Mouse (Mus musculus): ENCODE measurements at regions not wholly inside any gene's neighbourhood (a gene's known extent, or its start where the extent isn't known, plus 50 kb on each side); places are given as distances from the start of the nearest gene placed in this dataset.

DNA sequence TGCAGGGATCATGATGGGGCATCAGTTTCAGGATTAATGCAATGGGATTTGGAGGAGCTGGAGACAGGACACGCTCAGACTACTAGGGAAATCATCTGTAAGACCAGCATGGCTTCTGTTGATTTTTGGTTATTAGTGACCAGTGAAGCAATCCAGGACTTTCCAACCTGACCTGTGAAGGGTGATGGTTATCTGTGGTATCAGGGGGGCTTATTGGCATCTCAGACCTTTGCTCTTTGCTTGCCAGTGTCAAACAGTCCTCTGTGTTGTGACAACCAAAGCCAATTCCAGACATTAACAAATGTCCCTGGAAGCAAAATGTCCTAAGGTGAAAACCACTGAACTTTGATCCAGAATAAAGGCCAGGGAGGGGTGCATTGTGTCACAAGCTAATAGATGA is 379.5 kb upstream of the Tmem132c start:
- no peaks in the 10 kb centered on the region for H3K4me1 ChIP-seq
- no peaks in the 10 kb centered on the region for H3K36me3 ChIP-seq
- no peak overlapping the region for H3K4me2 ChIP-seq (replicated peaks)
- H3K9ac ChIP-seq: no peak overlapping the region
- H3K9me3 ChIP-seq (replicated peaks): no peaks in the 10 kb centered on the region
- WGBS: 68% methylated on average over 1 of the region's 1 CpGs
- no peak for ATAC-seq (ENCODE audit: insufficient number of reproducible peaks, low FRiP score, low TSS enrichment, low read depth)
- H3K4me3 ChIP-seq (replicated peaks): no peak overlapping the region
- no peaks in the 10 kb centered on the region for H3K27me3 ChIP-seq
- no peak overlapping the region for H3K27ac ChIP-seq (replicated peaks)

DNA sequence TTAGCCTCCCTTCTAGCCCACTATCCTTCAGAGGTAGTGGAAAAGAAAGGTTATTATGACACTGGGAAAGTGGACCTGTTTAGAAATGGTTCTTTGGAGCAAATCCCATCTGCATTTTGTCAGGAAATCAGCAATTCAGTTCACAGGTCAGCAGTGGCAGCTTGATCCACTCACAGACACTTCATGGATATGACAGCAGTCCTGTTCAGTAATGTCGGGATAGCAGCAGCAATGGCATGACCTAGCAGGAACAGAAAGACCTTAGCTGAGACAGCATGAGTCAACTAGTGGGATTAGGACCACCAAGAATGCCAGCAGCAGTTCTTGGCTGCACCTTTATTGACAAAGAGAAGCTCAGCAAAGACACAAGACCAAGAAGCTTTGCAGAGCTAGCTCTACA is 365.8 kb upstream of the Tmem132c start:
- Histone ChIP-seq H3K9me3 (replicated peaks) (no peaks in the 10 kb centered on the region), H3K9ac (no peak overlapping the region), H3K4me3 (replicated peaks) (no peak overlapping the region), H3K36me3 (no peaks in the 10 kb centered on the region), H3K4me2 (replicated peaks) (no peak overlapping the region), H3K27ac (replicated peaks) (no peak overlapping the region), H3K4me1 (no peaks in the 10 kb centered on the region), H3K27me3 (no peaks in the 10 kb centered on the region)
- WGBS: 79% methylated on average over 1 of the region's 1 CpGs
- no peak for ATAC-seq (ENCODE audit: insufficient number of reproducible peaks, low FRiP score, low TSS enrichment, low read depth)

DNA sequence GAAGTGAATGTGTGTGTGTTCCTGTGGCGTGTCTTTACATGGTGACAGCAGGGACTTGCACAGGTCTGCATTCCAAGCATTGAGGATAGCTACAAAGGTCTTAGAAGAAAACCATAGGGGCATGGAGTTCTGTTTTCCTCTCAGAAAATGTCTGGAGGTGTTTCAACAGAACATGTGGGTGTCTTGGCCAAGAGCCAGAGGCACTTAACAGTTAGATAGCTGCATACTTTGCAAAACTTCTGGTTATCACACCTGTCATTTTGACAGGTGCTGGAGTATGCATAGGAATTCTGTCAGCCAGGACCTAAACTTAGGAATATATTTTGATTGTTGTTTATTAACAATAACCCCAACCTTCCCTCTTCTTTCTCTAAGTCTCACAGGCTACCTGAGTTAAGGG is 350.9 kb upstream of the Tmem132c start:
- no peaks in the 10 kb centered on the region for H3K9me3 ChIP-seq (replicated peaks)
- no peak for ATAC-seq (ENCODE audit: insufficient number of reproducible peaks, low FRiP score, low TSS enrichment, low read depth)
- 60% methylated on average over 1 of the region's 1 CpGs for WGBS
- H3K27ac ChIP-seq (replicated peaks): no peak overlapping the region
- H3K36me3 ChIP-seq: no peaks in the 10 kb centered on the region
- no peaks in the 10 kb centered on the region for H3K4me1 ChIP-seq
- H3K27me3 ChIP-seq: no peaks in the 10 kb centered on the region
- H3K9ac ChIP-seq: no peak overlapping the region
- H3K4me3 ChIP-seq (replicated peaks): no peak overlapping the region
- no peak overlapping the region for H3K4me2 ChIP-seq (replicated peaks)

DNA sequence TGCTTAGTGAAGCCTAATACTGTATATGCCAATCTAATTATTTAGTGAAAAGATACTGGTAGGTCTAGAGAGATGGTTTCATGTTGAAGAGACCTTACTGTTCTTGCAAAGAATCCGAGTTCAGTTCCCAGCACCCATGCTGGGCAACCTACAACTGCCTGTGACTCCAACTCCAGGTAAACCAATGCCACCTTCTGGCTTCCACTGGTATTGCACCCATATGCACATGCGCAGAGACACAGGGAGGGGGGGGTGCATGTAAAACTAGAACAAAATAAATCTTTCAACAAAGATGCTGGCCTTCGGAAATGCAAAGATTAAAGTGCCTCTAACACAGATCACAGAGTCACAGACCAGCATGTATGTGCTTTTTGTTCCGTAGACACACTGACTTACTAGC is 348.5 kb upstream of the Tmem132c start:
- no peak overlapping the region for H3K4me3 ChIP-seq (replicated peaks)
- H3K4me2 ChIP-seq (replicated peaks): no peak overlapping the region
- 88% methylated on average over 4 of the region's 4 CpGs for WGBS
- H3K36me3 ChIP-seq: no peaks in the 10 kb centered on the region
- no peak overlapping the region for H3K9ac ChIP-seq
- H3K9me3 ChIP-seq (replicated peaks): no peaks in the 10 kb centered on the region
- H3K27me3 ChIP-seq: no peaks in the 10 kb centered on the region
- H3K4me1 ChIP-seq: no peaks in the 10 kb centered on the region
- no peak overlapping the region for H3K27ac ChIP-seq (replicated peaks)
- ATAC-seq (ENCODE audit: insufficient number of reproducible peaks, low FRiP score, low TSS enrichment, low read depth): no peak

DNA sequence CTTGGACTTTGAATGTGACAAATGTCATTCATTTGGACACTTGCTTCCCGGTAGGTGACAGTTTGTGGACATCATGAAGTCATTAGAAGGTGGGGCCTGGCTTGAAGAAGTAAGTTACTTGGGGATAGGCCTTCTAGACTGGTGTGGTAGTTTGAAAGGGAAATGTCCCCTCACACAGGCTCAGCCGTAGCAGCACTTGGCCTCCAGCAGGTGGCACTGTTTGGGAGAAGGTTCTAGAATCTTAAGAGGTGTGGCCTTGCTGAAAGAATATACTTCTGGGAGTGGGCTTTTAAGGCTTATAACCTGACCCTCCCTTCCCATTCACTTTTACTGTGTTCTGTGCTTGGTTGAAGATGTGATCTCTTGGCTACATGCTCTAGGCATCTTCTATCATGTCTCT is 331.5 kb upstream of the Tmem132c start:
- no peak overlapping the region for H3K4me2 ChIP-seq (replicated peaks)
- H3K36me3 ChIP-seq: no peaks in the 10 kb centered on the region
- no peak for ATAC-seq (ENCODE audit: insufficient number of reproducible peaks, low FRiP score, low TSS enrichment, low read depth)
- no peak overlapping the region for H3K9ac ChIP-seq
- H3K27me3 ChIP-seq: no peaks in the 10 kb centered on the region
- H3K4me3 ChIP-seq (replicated peaks): no peak overlapping the region
- no peaks in the 10 kb centered on the region for H3K4me1 ChIP-seq
- no peaks in the 10 kb centered on the region for H3K9me3 ChIP-seq (replicated peaks)
- 84% methylated on average over 2 of the region's 2 CpGs for WGBS
- H3K27ac ChIP-seq (replicated peaks): no peak overlapping the region

DNA sequence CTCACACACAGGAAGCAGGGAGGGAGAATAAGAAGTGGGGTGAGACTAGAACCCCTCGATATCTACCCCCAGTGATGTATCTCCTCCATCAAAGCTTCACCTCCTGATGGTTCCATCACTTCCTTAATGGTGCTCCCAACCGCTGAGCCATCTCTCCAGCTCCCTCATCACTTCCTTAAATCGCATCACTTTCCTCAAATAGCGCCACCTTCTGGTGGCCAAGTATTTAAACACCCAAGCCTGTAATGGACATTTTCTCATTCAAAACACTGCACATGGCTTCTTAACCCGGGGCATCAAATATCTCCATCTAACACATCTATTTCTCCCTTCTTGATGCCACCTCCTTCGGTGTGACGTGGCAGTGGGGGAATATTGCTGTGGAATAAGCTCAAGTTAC is 324.3 kb upstream of the Tmem132c start:
- H3K9me3 ChIP-seq (replicated peaks): no peaks in the 10 kb centered on the region
- no peak for ATAC-seq (ENCODE audit: insufficient number of reproducible peaks, low FRiP score, low TSS enrichment, low read depth)
- H3K36me3 ChIP-seq: no peaks in the 10 kb centered on the region
- H3K27ac ChIP-seq (replicated peaks): no peak overlapping the region
- H3K4me2 ChIP-seq (replicated peaks): no peak overlapping the region
- WGBS: 71% methylated on average over 7 of the region's 7 CpGs
- H3K4me3 ChIP-seq (replicated peaks): no peak overlapping the region
- no peak overlapping the region for H3K9ac ChIP-seq
- no peaks in the 10 kb centered on the region for H3K27me3 ChIP-seq
- H3K4me1 ChIP-seq: no peaks in the 10 kb centered on the region

DNA sequence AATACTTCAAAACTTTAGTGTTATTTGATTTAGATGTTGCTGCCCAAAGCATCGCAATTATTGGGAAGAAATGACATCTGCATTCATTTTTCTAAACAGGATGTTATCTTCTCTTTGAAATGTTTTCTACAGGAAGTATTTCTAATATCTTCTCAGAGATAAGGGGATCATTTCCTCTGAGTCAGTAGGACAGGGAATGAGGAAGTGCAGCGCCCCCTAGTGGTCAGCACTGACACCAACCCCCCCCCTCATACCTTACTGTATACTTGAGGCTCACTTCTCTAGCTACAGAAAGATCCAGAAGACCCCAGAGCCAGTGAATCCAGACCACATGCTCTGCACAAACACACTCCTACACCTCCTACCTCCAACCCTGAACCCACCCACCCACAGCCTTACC is 308.1 kb upstream of the Tmem132c start:
- Histone ChIP-seq H3K27me3 (no peaks in the 10 kb centered on the region), H3K9ac (no peak overlapping the region), H3K4me3 (replicated peaks) (no peak overlapping the region), H3K27ac (replicated peaks) (no peak overlapping the region), H3K4me2 (replicated peaks) (no peak overlapping the region), H3K9me3 (replicated peaks) (no peaks in the 10 kb centered on the region), H3K36me3 (no peaks in the 10 kb centered on the region), H3K4me1 (no peaks in the 10 kb centered on the region)
- ATAC-seq (ENCODE audit: insufficient number of reproducible peaks, low FRiP score, low TSS enrichment, low read depth): no peak
- WGBS: 45% methylated on average over 2 of the region's 2 CpGs

DNA sequence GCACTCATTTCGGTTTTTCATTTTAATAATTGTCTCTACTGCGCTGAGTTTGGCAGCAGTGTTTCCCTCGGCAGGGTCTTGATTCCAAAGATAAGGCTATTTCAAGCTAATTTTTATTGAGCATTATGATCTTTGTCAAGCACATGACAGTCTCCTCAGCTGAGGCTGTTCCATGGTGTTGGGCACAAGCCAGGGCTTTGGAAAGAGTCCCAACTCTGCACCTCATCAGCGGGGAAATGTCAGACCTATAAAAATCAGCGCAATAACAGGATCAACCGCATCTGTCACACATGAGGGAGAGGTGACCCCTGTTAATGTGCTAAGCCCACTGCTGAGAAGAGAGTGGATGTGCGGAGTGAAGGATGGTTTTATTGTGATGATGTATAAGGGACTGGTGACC is 296.7 kb upstream of the Tmem132c start:
- Histone ChIP-seq H3K36me3 (no peaks in the 10 kb centered on the region), H3K4me1 (no peaks in the 10 kb centered on the region), H3K4me3 (replicated peaks) (no peak overlapping the region), H3K9me3 (replicated peaks) (no peaks in the 10 kb centered on the region), H3K27me3 (no peaks in the 10 kb centered on the region), H3K9ac (no peak overlapping the region), H3K4me2 (replicated peaks) (no peak overlapping the region), H3K27ac (replicated peaks) (no peak overlapping the region)
- 75% methylated on average over 7 of the region's 7 CpGs for WGBS
- ATAC-seq (ENCODE audit: insufficient number of reproducible peaks, low FRiP score, low TSS enrichment, low read depth): no peak

DNA sequence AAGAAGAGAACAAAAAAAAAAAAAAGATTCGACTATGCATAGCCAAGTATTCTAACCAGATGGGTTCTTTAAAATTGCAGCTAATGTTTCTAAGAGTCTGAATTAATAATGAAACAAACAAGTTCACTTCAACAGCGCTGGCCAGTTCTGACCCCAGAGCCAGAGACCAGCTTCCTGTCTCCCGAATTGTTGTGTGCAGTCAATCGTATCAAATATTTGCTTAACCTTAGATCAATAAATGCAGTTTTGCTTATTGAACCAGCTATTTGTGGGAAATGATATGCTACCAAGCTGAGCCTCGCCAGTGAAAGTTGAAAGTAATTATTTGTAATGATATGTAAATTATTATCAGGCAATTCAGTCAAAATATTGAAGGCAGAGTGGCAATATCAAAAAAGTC is 287.4 kb upstream of the Tmem132c start:
- H3K9me3 ChIP-seq (replicated peaks): no peaks in the 10 kb centered on the region

DNA sequence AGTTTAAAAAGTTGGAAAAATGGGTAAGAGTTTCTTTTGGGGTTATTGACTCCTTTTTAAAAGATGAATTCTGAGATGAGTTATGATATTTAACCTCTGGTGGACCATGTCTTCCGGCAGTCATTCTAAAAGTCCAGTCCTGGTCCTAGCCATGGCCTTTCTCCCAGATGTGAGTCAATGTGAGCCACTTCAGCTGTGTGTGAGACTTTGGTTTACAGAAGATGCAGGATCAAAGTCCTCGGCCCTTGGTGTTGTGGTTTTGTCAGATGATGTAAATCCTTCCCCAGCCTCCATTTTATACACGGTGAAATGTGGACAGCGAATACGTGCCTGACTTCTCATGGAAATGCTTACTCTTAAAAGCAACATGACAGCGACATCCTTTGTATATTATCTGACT is 287.0 kb upstream of the Tmem132c start:
- H3K27me3 ChIP-seq: no peaks in the 10 kb centered on the region
- ATAC-seq (ENCODE audit: insufficient number of reproducible peaks, low FRiP score, low TSS enrichment, low read depth): no peak
- WGBS: 81% methylated on average over 6 of the region's 6 CpGs
- H3K4me3 ChIP-seq (replicated peaks): no peak overlapping the region
- H3K36me3 ChIP-seq: no peaks in the 10 kb centered on the region
- H3K4me2 ChIP-seq (replicated peaks): no peak overlapping the region
- H3K27ac ChIP-seq (replicated peaks): no peak overlapping the region
- no peaks in the 10 kb centered on the region for H3K9me3 ChIP-seq (replicated peaks)
- no peak overlapping the region for H3K9ac ChIP-seq
- no peaks in the 10 kb centered on the region for H3K4me1 ChIP-seq

More for the DNA sequence above, 287.4 kb upstream of the Tmem132c start:
- no peaks in the 10 kb centered on the region for H3K27me3 ChIP-seq
- H3K4me2 ChIP-seq (replicated peaks): no peak overlapping the region
- H3K27ac ChIP-seq (replicated peaks): no peak overlapping the region
- ATAC-seq (ENCODE audit: insufficient number of reproducible peaks, low FRiP score, low TSS enrichment, low read depth): no peak
- H3K9ac ChIP-seq: no peak overlapping the region
- H3K4me3 ChIP-seq (replicated peaks): no peak overlapping the region
- no peaks in the 10 kb centered on the region for H3K36me3 ChIP-seq
- 67% methylated on average over 5 of the region's 5 CpGs for WGBS
- H3K4me1 ChIP-seq: no peaks in the 10 kb centered on the region

DNA sequence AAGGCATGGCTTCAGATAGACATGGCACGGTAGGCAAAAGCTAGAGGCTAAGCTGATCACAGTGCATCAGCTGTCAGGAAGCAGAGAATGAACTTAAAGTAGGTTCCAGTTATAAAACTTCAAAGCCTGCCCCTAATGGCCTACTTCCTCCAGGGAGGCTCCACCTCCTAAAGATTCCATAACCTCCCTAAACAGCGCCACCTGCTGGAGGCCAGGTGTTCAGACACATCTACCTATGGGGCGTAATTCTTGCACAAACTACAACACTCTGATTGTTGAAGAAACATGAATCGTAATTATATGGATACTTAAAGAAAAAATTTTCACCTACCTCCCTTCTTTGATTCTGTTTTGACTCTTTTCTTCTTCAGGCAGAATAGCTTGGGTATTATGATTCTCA is 277.0 kb upstream of the Tmem132c start:
- Histone ChIP-seq H3K4me1 (no peaks in the 10 kb centered on the region), H3K4me2 (replicated peaks) (no peak overlapping the region), H3K36me3 (no peaks in the 10 kb centered on the region), H3K27me3 (no peaks in the 10 kb centered on the region), H3K27ac (replicated peaks) (no peak overlapping the region), H3K9me3 (replicated peaks) (no peaks in the 10 kb centered on the region), H3K4me3 (replicated peaks) (no peak overlapping the region), H3K9ac (no peak overlapping the region)
- WGBS: 90% methylated on average over 4 of the region's 4 CpGs
- no peak for ATAC-seq (ENCODE audit: insufficient number of reproducible peaks, low FRiP score, low TSS enrichment, low read depth)

DNA sequence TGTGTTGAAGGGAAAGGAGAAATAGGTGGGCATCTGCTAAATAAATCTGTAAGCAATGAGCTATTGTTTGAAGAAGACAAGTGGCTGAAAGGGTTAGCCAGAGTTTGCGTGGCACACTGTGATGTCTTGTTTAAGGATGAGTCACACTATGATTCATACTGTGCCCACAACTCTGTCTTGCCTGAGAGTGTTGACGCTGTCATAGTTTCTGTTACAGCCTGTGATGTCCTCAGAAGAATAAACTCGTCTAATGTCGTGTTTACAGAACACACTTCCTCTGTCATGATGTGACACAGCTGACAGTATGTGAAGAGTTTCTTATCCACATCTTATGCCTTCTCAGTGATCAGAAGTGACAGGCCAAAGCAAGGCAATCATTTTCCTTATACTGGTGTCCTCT is 274.5 kb upstream of the Tmem132c start:
- Histone ChIP-seq H3K9ac (no peak overlapping the region), H3K27ac (replicated peaks) (no peak overlapping the region), H3K27me3 (no peaks in the 10 kb centered on the region), H3K4me2 (replicated peaks) (no peak overlapping the region), H3K4me3 (replicated peaks) (no peak overlapping the region), H3K4me1 (no peaks in the 10 kb centered on the region), H3K9me3 (replicated peaks) (no peaks in the 10 kb centered on the region), H3K36me3 (no peaks in the 10 kb centered on the region)
- WGBS: 65% methylated on average over 4 of the region's 4 CpGs
- ATAC-seq (ENCODE audit: insufficient number of reproducible peaks, low FRiP score, low TSS enrichment, low read depth): no peak

DNA sequence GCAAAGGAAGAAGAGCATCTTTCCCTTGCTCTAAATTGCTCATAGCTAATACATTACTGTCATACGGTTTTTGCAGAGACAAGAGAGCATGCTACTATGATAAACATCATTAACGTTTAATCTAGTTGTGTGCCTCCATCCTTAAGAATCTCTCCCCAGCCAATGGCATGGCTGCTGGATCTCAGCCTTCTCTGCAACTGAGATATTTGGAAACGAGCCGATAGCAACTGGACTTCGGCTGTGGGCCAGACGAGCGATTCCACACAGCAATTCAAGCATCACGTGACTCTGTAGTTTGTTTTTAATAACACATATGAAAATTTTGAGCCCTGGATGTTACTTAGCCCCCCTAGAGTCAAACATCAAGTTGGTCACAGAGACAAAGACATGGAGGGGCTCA is 272.2 kb upstream of the Tmem132c start:
- no peak overlapping the region for H3K4me3 ChIP-seq (replicated peaks)
- H3K36me3 ChIP-seq: no peaks in the 10 kb centered on the region
- H3K27me3 ChIP-seq: no peaks in the 10 kb centered on the region
- no peak overlapping the region for H3K27ac ChIP-seq (replicated peaks)
- 70% methylated on average over 8 of the region's 8 CpGs for whole genome bisulfite sequencing
- H3K4me2 ChIP-seq (replicated peaks): no peak overlapping the region
- ATAC-seq (ENCODE audit: insufficient number of reproducible peaks, low FRiP score, low TSS enrichment, low read depth): no peak
- no peaks in the 10 kb centered on the region for H3K9me3 ChIP-seq (replicated peaks)
- no peak overlapping the region for H3K9ac ChIP-seq
- H3K4me1 ChIP-seq: no peaks in the 10 kb centered on the region

All from embryonic facial prominence, embryonic 15.5 days (tissue).